Mouse (Mus musculus): Measurements from ENCODE around the gene Plxna4. TPM values are rescaled to one million over a fixed set of nuclear protein-coding genes. Genes with fewer than 3 reads are reported as not detected.

Plxna4 gene
- 0.03 TPM for total RNA-seq (2023)

DNA sequence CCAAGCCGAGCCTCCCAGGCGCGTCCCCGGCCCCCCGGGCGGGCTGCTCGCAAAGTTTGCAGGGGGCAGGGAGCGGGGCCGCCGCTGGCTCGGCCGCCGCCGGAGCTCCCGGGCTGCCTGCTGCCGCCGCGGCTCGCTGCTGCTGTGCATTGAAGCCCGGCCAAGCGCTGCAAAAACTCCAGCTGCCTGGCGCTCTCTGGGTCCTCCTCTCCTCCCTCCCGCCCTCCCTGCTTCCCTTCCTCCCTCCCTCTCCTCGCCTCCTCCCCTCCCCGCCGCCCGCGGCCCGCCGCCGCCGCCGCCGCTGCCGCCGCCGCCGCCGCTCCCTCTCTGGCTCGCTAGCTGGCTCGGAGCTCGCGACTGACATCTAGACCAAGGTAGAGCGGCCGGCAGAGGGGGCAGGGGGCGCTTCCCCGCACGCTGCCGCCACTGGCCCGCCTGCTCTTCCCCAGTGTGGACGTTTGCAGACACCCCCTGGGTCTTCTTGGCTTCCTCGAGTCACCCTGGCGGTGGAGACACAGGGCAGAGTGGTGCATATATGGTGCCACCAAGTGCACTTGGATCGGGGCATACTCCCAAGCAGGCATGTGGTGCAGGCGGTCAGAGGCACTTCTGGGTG, at the start of gene Plxna4:
Plxna4 (minus strand) TSS at position 137 of the 616 bp plus-strand sequence.

